Mouse (Mus musculus): ENCODE measurements around the gene Th. TPM values are rescaled to one million over a fixed set of nuclear protein-coding genes. Genes with fewer than 3 reads are reported as not detected.

The Th gene
- polyA plus RNA-seq, 1 experiment from 2014 or later: 2.4 TPM

GRCm38 (mm10) chr7:142895901-142896665, 34.8 kb downstream of the Th start:
- Histone ChIP-seq H3K9me3 (no peaks in the 10 kb centered on the region), H3K36me3 (no peaks in the 10 kb centered on the region), H3K27me3 (ENCODE audit: insufficient read depth, poor library complexity, severe bottlenecking) (peaks cover 84% of the 10 kb centered on the region), H3K4me3 (no peak overlapping the region), H3K4me1 (peaks cover 75% of the 10 kb centered on the region), H3K27ac (peak overlapping the region; percentile 4; the same call in 1 of the 2 replicates)
- 69% methylated on average over 10 of the region's 10 CpGs for WGBS
- peak; percentile 60 for DNase-seq (ENCODE audit: low spot score)

- peak; percentile 70 for DNase-seq (ENCODE audit: low spot score)
- Histone ChIP-seq H3K4me3 (no peak overlapping the region), H3K4me1 (peaks cover 69% of the 10 kb centered on the region), H3K9me3 (no peaks in the 10 kb centered on the region), H3K27me3 (ENCODE audit: insufficient read depth, poor library complexity, severe bottlenecking) (peaks cover 84% of the 10 kb centered on the region), H3K36me3 (no peaks in the 10 kb centered on the region), H3K27ac (peak overlapping the region; percentile 19; the same call in 1 of the 2 replicates)
- 78% methylated on average over 18 of the region's 18 CpGs for WGBS
These were observed 35.6 kb downstream of the Th start for GRCm38 (mm10) chr7:142895223-142895840.

GRCm38 (mm10) chr7:142894669-142895068, 36.3 kb downstream of the Th start:
- peaks cover 62% of the 10 kb centered on the region for H3K4me1 ChIP-seq
- H3K27ac ChIP-seq: peak overlapping the region; percentile 19; the same call in 1 of the 2 replicates
- 4% methylated on average over 3 of the region's 3 CpGs for WGBS
- H3K4me3 ChIP-seq: no peak overlapping the region
- H3K36me3 ChIP-seq: no peaks in the 10 kb centered on the region
- H3K27me3 ChIP-seq (ENCODE audit: insufficient read depth, poor library complexity, severe bottlenecking): peaks cover 84% of the 10 kb centered on the region
- H3K9me3 ChIP-seq: no peaks in the 10 kb centered on the region
- DNase-seq (ENCODE audit: low spot score): peak; percentile 93

GRCm38 (mm10) chr7:142893721-142894639, 36.9 kb downstream of the Th start:
- 53% methylated on average over 12 of the region's 12 CpGs for WGBS

GRCm38 (mm10) chr7:142893296-142893695, 37.6 kb downstream of the Th start:
- Histone ChIP-seq H3K4me3 (no peak overlapping the region), H3K9me3 (no peaks in the 10 kb centered on the region), H3K4me1 (peaks cover 51% of the 10 kb centered on the region), H3K27ac (no peak overlapping the region), H3K27me3 (ENCODE audit: insufficient read depth, poor library complexity, severe bottlenecking) (peaks cover 84% of the 10 kb centered on the region), H3K36me3 (no peaks in the 10 kb centered on the region)
- DNase-seq (ENCODE audit: low spot score): peak; percentile 76
- WGBS: 54% methylated on average over 6 of the region's 6 CpGs

More at GRCm38 (mm10) chr7:142893721-142894639, 36.9 kb downstream of the Th start:
- H3K9me3 ChIP-seq: no peaks in the 10 kb centered on the region
- 0 out of 2 replicates have a peak overlapping the region, but pooled peaks have one; percentile 3 for H3K27ac ChIP-seq
- no peak overlapping the region for H3K4me3 ChIP-seq
- H3K27me3 ChIP-seq (ENCODE audit: insufficient read depth, poor library complexity, severe bottlenecking): peaks cover 84% of the 10 kb centered on the region
- H3K36me3 ChIP-seq: no peaks in the 10 kb centered on the region
- peak; percentile 91 for DNase-seq (ENCODE audit: low spot score)
- H3K4me1 ChIP-seq: peaks cover 58% of the 10 kb centered on the region

GRCm38 (mm10) chr7:142869419-142870163, 61.3 kb downstream of the Th start:
- no peak overlapping the region for H3K4me3 ChIP-seq
- H3K27me3 ChIP-seq (ENCODE audit: insufficient read depth, poor library complexity, severe bottlenecking): 0 out of 2 replicates have a peak, but pooled peaks cover 3% of the 10 kb centered on the region
- no peaks in the 10 kb centered on the region for H3K9me3 ChIP-seq
- H3K27ac ChIP-seq: no peak overlapping the region
- no peak for DNase-seq (ENCODE audit: low spot score)
- H3K36me3 ChIP-seq: no peaks in the 10 kb centered on the region
- WGBS: 5% methylated on average over 4 of the region's 4 CpGs
- no peaks in the 10 kb centered on the region for H3K4me1 ChIP-seq

- H3K4me1 ChIP-seq: no peaks in the 10 kb centered on the region
- no peaks in the 10 kb centered on the region for H3K9me3 ChIP-seq
- H3K36me3 ChIP-seq: no peaks in the 10 kb centered on the region
- WGBS: 19% methylated on average over 6 of the region's 6 CpGs
- no peaks in the 10 kb centered on the region for H3K27me3 ChIP-seq (ENCODE audit: insufficient read depth, poor library complexity, severe bottlenecking)
- no peak for DNase-seq (ENCODE audit: low spot score)
- H3K4me3 ChIP-seq: no peak overlapping the region
- H3K27ac ChIP-seq: no peak overlapping the region
These were observed 80.2 kb downstream of the Th start for GRCm38 (mm10) chr7:142850681-142851080.

Other genes starting within 250 kb of the Th start
- not detected in 2 replicates for gene Ins2, start 187.7 kb downstream of the Th start, polyA plus RNA-seq (2016; fragmentation: Nextera tagmentation; extraction: Ambion mirVana)
- 1.1 and 1.2 TPM in 2 replicates for gene Ascl2, start 38.1 kb upstream of the Th start, polyA plus RNA-seq (2016; fragmentation: Nextera tagmentation; extraction: Ambion mirVana)
- gene Tspan32, start 73.9 kb upstream of the Th start, polyA plus RNA-seq (2016; fragmentation: Nextera tagmentation; extraction: Ambion mirVana): 19.3 and 21.1 TPM in 2 replicates
- 472 and 583 TPM in 2 replicates for gene Cd81, start 121.6 kb upstream of the Th start, polyA plus RNA-seq (2016; fragmentation: Nextera tagmentation; extraction: Ambion mirVana)
- gene Tssc4, start 138.1 kb upstream of the Th start, polyA plus RNA-seq (2016; fragmentation: Nextera tagmentation; extraction: Ambion mirVana): 78.0 and 99.5 TPM in 2 replicates
- gene Trpm5, start 163.5 kb upstream of the Th start, polyA plus RNA-seq (2016; fragmentation: Nextera tagmentation; extraction: Ambion mirVana): 1.1 and 1.5 TPM in 2 replicates
- gene Kcnq1, start 175.2 kb upstream of the Th start, polyA plus RNA-seq (2016; fragmentation: Nextera tagmentation; extraction: Ambion mirVana): 5.4 and 10.5 TPM in 2 replicates

Measured in heart, embryonic 10.5 days (tissue).